Mouse (Mus musculus) cerebellum, postnatal 36 days (tissue): ENCODE measurements at regions not wholly inside any gene's neighbourhood (a gene's known extent, or its start where the extent isn't known, plus 50 kb on each side); places are given as distances from the start of the nearest gene placed in this dataset.

Source experiments
- DNase-seq, 2 experiments: peaks; one replicate each; pipeline ENCODE4 v3.0.0; 2021 to 2022; ENCODE audit warnings: mixed read lengths in 2 of 2

GRCm38 (mm10) chr3:39249224-39249892 is 362.6 kb downstream of the Fat4 start:
- DNase-seq = no peak

GRCm38 (mm10) chr3:39253076-39253475 is 366.3 kb downstream of the Fat4 start:
- DNase-seq = peak; percentile 62 to 75

- peak; percentile 20 to 38 for DNase-seq
Measured at GRCm38 (mm10) chr3:39264671-39265430, 378.1 kb downstream of the Fat4 start.

- DNase-seq = peak; percentile 15 to 36
Measured at GRCm38 (mm10) chr3:39265606-39266005, 378.9 kb downstream of the Fat4 start.

GRCm38 (mm10) chr3:39269388-39269787 is 382.6 kb downstream of the Fat4 start:
- DNase-seq = no peak

GRCm38 (mm10) chr3:39272616-39273015 is 385.9 kb downstream of the Fat4 start:
- no peak for DNase-seq

- no peak for DNase-seq
Measured at GRCm38 (mm10) chr3:39276897-39277296, 390.2 kb downstream of the Fat4 start.

- DNase-seq = no peak
Measured at GRCm38 (mm10) chr3:39277310-39277709, 390.6 kb downstream of the Fat4 start.

- no peak for DNase-seq
Measured at GRCm38 (mm10) chr3:39295255-39295654, 408.5 kb downstream of the Fat4 start.

GRCm38 (mm10) chr3:39296257-39296656 is 409.5 kb downstream of the Fat4 start:
- no peak for DNase-seq

- DNase-seq = no peak
Measured at GRCm38 (mm10) chr3:39309487-39309886, 422.7 kb downstream of the Fat4 start.

- DNase-seq = no peak
Measured at GRCm38 (mm10) chr3:39313563-39313962, 426.8 kb downstream of the Fat4 start.

- DNase-seq = no peak
Measured at GRCm38 (mm10) chr3:39320851-39321250, 434.1 kb downstream of the Fat4 start.

GRCm38 (mm10) chr3:39322225-39322624 is 435.5 kb downstream of the Fat4 start:
- no peak for DNase-seq

GRCm38 (mm10) chr3:39335612-39336230 is 449.0 kb downstream of the Fat4 start:
- no peak for DNase-seq

GRCm38 (mm10) chr3:39341161-39341687 is 454.5 kb downstream of the Fat4 start:
- no peak for DNase-seq

GRCm38 (mm10) chr3:39344078-39344477 is 457.3 kb downstream of the Fat4 start:
- DNase-seq = no peak

GRCm38 (mm10) chr3:39347578-39347977 is 460.8 kb downstream of the Fat4 start:
- no peak for DNase-seq

GRCm38 (mm10) chr3:39357012-39357411 is 470.3 kb downstream of the Fat4 start:
- no peak for DNase-seq

- no peak for DNase-seq
Measured at GRCm38 (mm10) chr3:39360278-39360677, 473.5 kb downstream of the Fat4 start.

- DNase-seq = no peak
Measured at GRCm38 (mm10) chr3:39370926-39371325, 484.2 kb downstream of the Fat4 start.

- DNase-seq = no peak
Measured at GRCm38 (mm10) chr3:39372426-39372950, 485.7 kb downstream of the Fat4 start.

GRCm38 (mm10) chr3:39375465-39375864 is 488.7 kb downstream of the Fat4 start:
- DNase-seq = no peak
